Mouse (Mus musculus): ENCODE data around the gene Trim61. TPM values are rescaled to one million over a fixed set of nuclear protein-coding genes. Genes with fewer than 3 reads are reported as not detected.
"Not testable (repeated sequence)": the region's sequence is repeated elsewhere in the genome, so short reads cannot be mapped to it uniquely, and the experiment has no call there.

Gene Trim61
- polyA plus RNA-seq, 1 experiment = not detected

GRCm38 (mm10) chr8:65028959-65029686, 10.8 kb upstream of the Trim61 start:
- no peaks in the 10 kb centered on the region for H3K4me1 ChIP-seq (ENCODE audit: control insufficient read depth)
- H3K4me3 ChIP-seq (replicated peaks) = no peak overlapping the region
- H3K9me3 ChIP-seq (ENCODE audit: control insufficient read depth, low read length) = no peaks in the 10 kb centered on the region
- H3K36me3 ChIP-seq (ENCODE audit: control insufficient read depth) = no peaks in the 10 kb centered on the region
- TF ChIP-seq GATA1 (IDR thresholded peaks at IDR 0.05; ENCODE audit: low read length) (no peak), TAL1 (IDR thresholded peaks at IDR 0.05; ENCODE audit: low read length) (no peak)
- no peaks in the 10 kb centered on the region for H3K27me3 ChIP-seq (ENCODE audit: control insufficient read depth)

- H3K27me3 ChIP-seq (ENCODE audit: control insufficient read depth) = no peaks in the 10 kb centered on the region
- H3K4me1 ChIP-seq (ENCODE audit: control insufficient read depth) = no peaks in the 10 kb centered on the region
- TF ChIP-seq TAL1 (IDR thresholded peaks at IDR 0.05; ENCODE audit: low read length) = no peak
- no peak for TF ChIP-seq GATA1 (IDR thresholded peaks at IDR 0.05; ENCODE audit: low read length)
- no peak overlapping the region for H3K4me3 ChIP-seq (replicated peaks)
- H3K36me3 ChIP-seq (ENCODE audit: control insufficient read depth) = no peaks in the 10 kb centered on the region
- peaks cover 15% of the 10 kb centered on the region for H3K9me3 ChIP-seq (ENCODE audit: control insufficient read depth, low read length)
Observed at GRCm38 (mm10) chr8:65022485-65022884, 4.2 kb upstream of the Trim61 start.

GRCm38 (mm10) chr8:65007616-65008015, 10.7 kb downstream of the Trim61 start:
- H3K36me3 ChIP-seq (ENCODE audit: control insufficient read depth); H3K9me3 ChIP-seq (ENCODE audit: control insufficient read depth, low read length); H3K4me3 ChIP-seq (replicated peaks); H3K4me1 ChIP-seq (ENCODE audit: control insufficient read depth); H3K27me3 ChIP-seq (ENCODE audit: control insufficient read depth): not testable (repeated sequence)

GRCm38 (mm10) chr8:64998806-64999365, 19.4 kb downstream of the Trim61 start:
- H3K9me3 ChIP-seq (ENCODE audit: control insufficient read depth, low read length) = peaks cover 5% of the 10 kb centered on the region
- no peaks in the 10 kb centered on the region for H3K36me3 ChIP-seq (ENCODE audit: control insufficient read depth)
- no peaks in the 10 kb centered on the region for H3K4me1 ChIP-seq (ENCODE audit: control insufficient read depth)
- H3K4me3 ChIP-seq (replicated peaks) = no peak overlapping the region
- H3K27me3 ChIP-seq (ENCODE audit: control insufficient read depth) = no peaks in the 10 kb centered on the region
- no peak for TF ChIP-seq GATA1 (IDR thresholded peaks at IDR 0.05; ENCODE audit: low read length)
- TF ChIP-seq TAL1 (IDR thresholded peaks at IDR 0.05; ENCODE audit: low read length) = no peak

- Histone ChIP-seq H3K9me3 (ENCODE audit: control insufficient read depth, low read length) (peaks cover 8% of the 10 kb centered on the region), H3K4me3 (replicated peaks) (no peak within 1 kb of the TSS), H3K27me3 (ENCODE audit: control insufficient read depth) (no peaks in the 10 kb centered on the region), H3K4me1 (ENCODE audit: control insufficient read depth) (no peaks in the 10 kb centered on the region), H3K36me3 (ENCODE audit: control insufficient read depth) (no peaks in the 10 kb centered on the region)
- TF ChIP-seq TAL1 (IDR thresholded peaks at IDR 0.05; ENCODE audit: low read length) = no peak
- TF ChIP-seq GATA1 (IDR thresholded peaks at IDR 0.05; ENCODE audit: low read length) = no peak
Observed at GRCm38 (mm10) chr8:64987731-64988130, 30.6 kb downstream of the Trim61 start, which contains the start of gene Trim75. Trim75 (minus strand) TSS chr8:64987831.

- TF ChIP-seq GATA1 (IDR thresholded peaks at IDR 0.05; ENCODE audit: low read length) = no peak
- no peak for TF ChIP-seq TAL1 (IDR thresholded peaks at IDR 0.05; ENCODE audit: low read length)
Observed at GRCm38 (mm10) chr8:64983150-64983897, 35.0 kb downstream of the Trim61 start.

More at GRCm38 (mm10) chr8:64983150-64983897, 35.0 kb downstream of the Trim61 start:
- H3K4me1 ChIP-seq (ENCODE audit: control insufficient read depth) = no peaks in the 10 kb centered on the region
- no peaks in the 10 kb centered on the region for H3K36me3 ChIP-seq (ENCODE audit: control insufficient read depth)
- no peak overlapping the region for H3K4me3 ChIP-seq (replicated peaks)
- H3K27me3 ChIP-seq (ENCODE audit: control insufficient read depth) = no peaks in the 10 kb centered on the region
- peaks cover 2% of the 10 kb centered on the region; the same call in 1 of the 2 replicates for H3K9me3 ChIP-seq (ENCODE audit: control insufficient read depth, low read length)

Other genes with a start within 250 kb of the Trim61 start
- 0.04 TPM in 1 of 2 replicates, not detected in the other for gene Klhl2, start 168.5 kb downstream of the Trim61 start, polyA plus RNA-seq (2012)
- 0.40 and 0.56 TPM in 2 replicates for gene Tmem192, start 71.3 kb downstream of the Trim61 start, polyA plus RNA-seq (2012)
- gene Trim75, start 30.7 kb downstream of the Trim61 start, polyA plus RNA-seq (2012) = not detected in 2 replicates
- gene Trim60, start 61 bp upstream of the Trim61 start, polyA plus RNA-seq (2012) = 0.03 TPM in 1 of 2 replicates, not detected in the other
- not detected in 2 replicates for gene Apela, start 18.8 kb upstream of the Trim61 start, polyA plus RNA-seq (2012)
- not detected in 2 replicates for gene Gm10663, start 56.5 kb upstream of the Trim61 start, polyA plus RNA-seq (2012)
- not detected in 2 replicates for gene BC030870, start 111.0 kb upstream of the Trim61 start, polyA plus RNA-seq (2012)

Measured in erythroblast, embryonic 14.5 days (primary cell).